Mouse (Mus musculus) E14TG2a.4 (cell line): ENCODE measurements around the gene Serac1.

Experiments
- H3K27me3 ChIP-seq: 2 replicates; pipeline ENCODE4 v1.6.1; 2014; ENCODE audit warnings: low read length, control low read depth; ENCODE audit not compliant: insufficient read depth
- H3K36me3 ChIP-seq: 2 replicates; pipeline ENCODE4 v1.6.1; 2014; ENCODE audit warnings: low read length, control low read depth; ENCODE audit not compliant: insufficient read depth
- H3K4me1 ChIP-seq: replicated peaks from 2 replicates; pipeline ENCODE4 v1.6.1; 2014; ENCODE audit warnings: low read depth, low read length, control low read depth
- H3K4me3 ChIP-seq: replicated peaks from 2 replicates; pipeline ENCODE4 v1.5.1; 2014; ENCODE audit warnings: mild to moderate bottlenecking, low read length
- H3K9me3 ChIP-seq: 2 replicates; pipeline ENCODE4 v1.6.1; 2014; ENCODE audit warnings: low read length, control low read depth
- CTCF ChIP-seq: conservative IDR thresholded peaks from 2 replicates; pipeline ENCODE4 v1.5.1; 2014; ENCODE audit warnings: low read length
- NANOG ChIP-seq: IDR thresholded peaks from 2 replicates; pipeline ENCODE4 v1.6.1; 2014; ENCODE audit warnings: borderline replicate concordance, low read length, mixed read lengths
- POU5F1 ChIP-seq: IDR thresholded peaks from 2 replicates; pipeline ENCODE4 v1.6.1; 2014; ENCODE audit warnings: low read length, borderline replicate concordance

Gene Serac1

GRCm38 (mm10) chr17:6079287-6080122 lies at the start of gene Serac1, which contains the start of gene Gtf2h5:
TSS of gene Serac1 (minus strand) at chr17:6079741.
TSS of gene Gtf2h5 (plus strand) at chr17:6079786.
- H3K36me3 ChIP-seq, result peaks cover 30% of the 10 kb centered on the region
- peak within 1 kb of the TSS; percentile 96 for H3K4me3 ChIP-seq
- H3K9me3 ChIP-seq, result no peaks in the 10 kb centered on the region
- TF ChIP-seq NANOG, result no peak
- no peak for TF ChIP-seq CTCF
- TF ChIP-seq POU5F1, result no peak
- peaks cover 15% of the 10 kb centered on the region for H3K4me1 ChIP-seq
- no peaks in the 10 kb centered on the region for H3K27me3 ChIP-seq

- no peaks in the 10 kb centered on the region for H3K9me3 ChIP-seq
- H3K4me1 ChIP-seq, result peaks cover 46% of the 10 kb centered on the region
- no peak overlapping the region for H3K4me3 ChIP-seq
- H3K36me3 ChIP-seq, result 0 out of 2 replicates have a peak, but pooled peaks cover 6% of the 10 kb centered on the region
- TF ChIP-seq POU5F1 (no peak), NANOG (no peak), CTCF (no peak)
- H3K27me3 ChIP-seq, result peaks cover 9% of the 10 kb centered on the region
Observed at GRCm38 (mm10) chr17:6128039-6128438, 48.5 kb upstream of the Serac1 start.

- no peak for TF ChIP-seq POU5F1
- no peak for TF ChIP-seq NANOG
- TF ChIP-seq CTCF, result no peak
- Histone ChIP-seq H3K9me3 (no peaks in the 10 kb centered on the region), H3K27me3 (0 out of 2 replicates have a peak, but pooled peaks cover 3% of the 10 kb centered on the region), H3K4me1 (peaks cover 34% of the 10 kb centered on the region), H3K36me3 (0 out of 2 replicates have a peak, but pooled peaks cover 14% of the 10 kb centered on the region), H3K4me3 (no peak overlapping the region)
Observed at GRCm38 (mm10) chr17:6125441-6125840, 45.9 kb upstream of the Serac1 start.

GRCm38 (mm10) chr17:6123776-6124175 lies 44.2 kb upstream of the Serac1 start:
- TF ChIP-seq CTCF (no peak), NANOG (no peak), POU5F1 (no peak)
- 0 out of 2 replicates have a peak, but pooled peaks cover 14% of the 10 kb centered on the region for H3K36me3 ChIP-seq

GRCm38 (mm10) chr17:6118861-6119260 lies 39.3 kb upstream of the Serac1 start:
- no peaks in the 10 kb centered on the region for H3K9me3 ChIP-seq
- 0 out of 2 replicates have a peak, but pooled peaks cover 14% of the 10 kb centered on the region for H3K36me3 ChIP-seq
- TF ChIP-seq CTCF (no peak), NANOG (no peak), POU5F1 (no peak)

More at GRCm38 (mm10) chr17:6123776-6124175, 44.2 kb upstream of the Serac1 start:
- Histone ChIP-seq H3K4me3 (no peak overlapping the region), H3K27me3 (0 out of 2 replicates have a peak, but pooled peaks cover 3% of the 10 kb centered on the region), H3K9me3 (no peaks in the 10 kb centered on the region), H3K4me1 (peaks cover 30% of the 10 kb centered on the region)

GRCm38 (mm10) chr17:6117917-6118316 lies 38.4 kb upstream of the Serac1 start:
- peaks cover 2% of the 10 kb centered on the region; the same call in 1 of the 2 replicates for H3K4me1 ChIP-seq
- no peak for TF ChIP-seq POU5F1
- no peak for TF ChIP-seq NANOG
- no peak for TF ChIP-seq CTCF

More at GRCm38 (mm10) chr17:6118861-6119260, 39.3 kb upstream of the Serac1 start:
- peaks cover 2% of the 10 kb centered on the region; the same call in 1 of the 2 replicates for H3K4me1 ChIP-seq
- H3K27me3 ChIP-seq, result 0 out of 2 replicates have a peak, but pooled peaks cover 3% of the 10 kb centered on the region
- H3K4me3 ChIP-seq, result no peak overlapping the region

GRCm38 (mm10) chr17:6117148-6117725 lies 37.7 kb upstream of the Serac1 start:
- no peak for TF ChIP-seq NANOG
- no peak for TF ChIP-seq POU5F1
- TF ChIP-seq CTCF, result no peak

More at GRCm38 (mm10) chr17:6117917-6118316, 38.4 kb upstream of the Serac1 start:
- no peaks in the 10 kb centered on the region for H3K9me3 ChIP-seq
- 0 out of 2 replicates have a peak, but pooled peaks cover 3% of the 10 kb centered on the region for H3K27me3 ChIP-seq
- 0 out of 2 replicates have a peak, but pooled peaks cover 8% of the 10 kb centered on the region for H3K36me3 ChIP-seq
- no peak overlapping the region for H3K4me3 ChIP-seq

GRCm38 (mm10) chr17:6115085-6115484 lies 35.5 kb upstream of the Serac1 start:
- Histone ChIP-seq H3K4me1 (no peaks in the 10 kb centered on the region), H3K4me3 (no peak overlapping the region), H3K27me3 (no peaks in the 10 kb centered on the region), H3K36me3 (no peaks in the 10 kb centered on the region), H3K9me3 (no peaks in the 10 kb centered on the region)
- TF ChIP-seq CTCF (no peak), POU5F1 (no peak), NANOG (no peak)

More at GRCm38 (mm10) chr17:6117148-6117725, 37.7 kb upstream of the Serac1 start:
- no peaks in the 10 kb centered on the region for H3K9me3 ChIP-seq
- 0 out of 2 replicates have a peak, but pooled peaks cover 2% of the 10 kb centered on the region for H3K4me1 ChIP-seq
- 0 out of 2 replicates have a peak, but pooled peaks cover 2% of the 10 kb centered on the region for H3K36me3 ChIP-seq
- no peak overlapping the region for H3K4me3 ChIP-seq
- 0 out of 2 replicates have a peak, but pooled peaks cover 3% of the 10 kb centered on the region for H3K27me3 ChIP-seq
